Mouse (Mus musculus): ENCODE measurements around the gene Rabgap1l.
A peak's percentile ranks its signal among the peaks of the same experiment; 100 is the strongest.
"Not testable (repeated sequence)": the region's sequence is repeated elsewhere in the genome, so short reads cannot be mapped to it uniquely, and the experiment has no call there.

Gene Rabgap1l

DNA sequence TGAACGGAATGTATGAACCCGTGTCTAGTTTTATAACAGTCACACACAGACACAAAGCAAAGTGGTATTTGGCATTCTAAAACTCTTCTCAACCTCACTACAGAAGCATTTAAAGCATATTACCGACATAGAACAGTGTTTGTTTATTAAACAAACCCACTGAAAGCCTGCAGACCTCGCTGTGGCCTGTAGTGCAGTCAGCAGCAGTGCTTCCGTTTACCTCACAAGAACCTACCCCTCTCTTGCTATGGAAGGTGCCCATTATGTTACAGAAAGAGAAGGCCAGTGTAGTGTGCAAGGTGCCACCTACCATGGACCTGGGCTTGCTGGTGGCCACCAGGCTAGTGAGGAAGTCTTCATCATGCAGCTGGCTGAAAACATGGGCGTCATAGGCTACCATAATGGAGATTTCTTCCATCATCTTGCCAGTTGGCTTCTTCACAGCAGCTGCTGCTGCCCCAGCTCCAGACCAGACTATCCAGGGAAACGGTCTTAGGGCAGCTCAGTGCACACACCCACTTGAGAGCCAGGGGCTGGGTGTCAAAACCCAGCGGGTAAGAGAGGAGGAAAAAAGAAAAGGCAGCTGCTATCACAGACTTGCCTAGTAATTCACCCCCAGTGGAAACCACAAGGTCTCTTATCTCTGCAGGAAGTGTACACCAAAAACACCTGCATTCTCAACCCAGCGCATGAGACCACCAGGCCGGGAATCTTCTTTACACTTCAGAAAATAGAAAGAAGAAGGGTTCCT lies 486.0 kb downstream of the Rabgap1l start:
- no peak for DNase-seq

DNA sequence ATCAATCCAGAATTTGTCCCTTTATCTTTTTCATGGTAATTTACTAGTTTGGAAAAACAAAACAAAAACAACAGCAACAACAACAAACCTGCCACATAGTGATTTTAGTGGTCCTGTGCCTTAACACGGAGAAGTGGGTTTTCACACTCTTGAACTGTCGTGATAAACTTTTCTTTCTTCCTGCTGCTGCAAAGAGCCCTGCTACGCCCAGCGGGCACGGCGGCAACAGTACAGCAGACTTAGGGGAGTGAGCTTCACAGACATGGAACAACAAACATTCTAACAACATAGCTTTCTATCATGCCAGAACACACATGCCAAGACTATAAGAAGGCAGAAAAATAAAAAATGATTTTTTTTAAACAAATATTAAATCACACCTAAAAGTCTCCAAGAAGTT lies 486.7 kb downstream of the Rabgap1l start:
- no peak for DNase-seq

DNA sequence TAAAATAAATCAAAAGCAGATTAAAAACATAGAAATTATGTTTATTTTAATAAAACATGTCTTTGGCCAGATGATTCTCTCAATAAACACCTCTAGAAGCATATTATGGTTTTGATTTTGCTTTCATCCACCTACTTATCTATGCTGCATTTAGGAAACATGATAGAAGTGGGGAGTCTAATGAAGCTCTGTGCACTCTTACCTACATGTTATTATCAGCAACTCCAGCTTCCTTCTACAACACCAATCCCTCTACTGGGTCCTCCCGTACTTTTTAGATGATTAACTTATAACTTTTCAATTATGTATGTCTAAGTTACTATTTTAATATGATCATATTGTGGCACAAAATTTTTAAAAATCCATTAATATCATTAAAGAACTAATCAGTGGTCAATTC lies 487.2 kb downstream of the Rabgap1l start:
- no peak for DNase-seq

DNA sequence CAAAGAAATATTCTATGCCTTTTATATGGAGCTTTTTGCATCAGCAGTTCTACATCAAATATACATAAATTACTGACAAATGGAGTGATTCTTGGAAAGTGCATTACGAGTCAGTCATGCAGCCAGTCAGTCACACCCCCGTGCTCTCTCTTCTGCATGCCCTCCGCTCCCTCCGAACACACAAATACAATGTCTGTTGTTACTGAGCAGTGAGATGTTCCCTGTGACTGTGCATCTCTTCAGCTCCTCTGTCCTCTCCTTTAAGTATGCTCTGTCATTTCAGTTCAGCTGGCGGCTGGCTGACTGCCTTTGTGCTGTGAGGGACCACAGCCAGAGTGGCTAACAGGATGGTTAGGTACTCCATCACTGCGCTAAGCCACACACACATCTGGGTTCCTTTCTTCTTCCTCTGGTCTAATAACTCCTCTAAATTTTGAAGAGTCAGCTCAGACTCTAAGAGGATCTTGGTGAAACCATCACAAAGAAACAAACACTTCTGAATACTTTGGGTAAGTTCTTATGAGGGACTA lies 488.0 kb downstream of the Rabgap1l start:
- DNase-seq: no peak

DNA sequence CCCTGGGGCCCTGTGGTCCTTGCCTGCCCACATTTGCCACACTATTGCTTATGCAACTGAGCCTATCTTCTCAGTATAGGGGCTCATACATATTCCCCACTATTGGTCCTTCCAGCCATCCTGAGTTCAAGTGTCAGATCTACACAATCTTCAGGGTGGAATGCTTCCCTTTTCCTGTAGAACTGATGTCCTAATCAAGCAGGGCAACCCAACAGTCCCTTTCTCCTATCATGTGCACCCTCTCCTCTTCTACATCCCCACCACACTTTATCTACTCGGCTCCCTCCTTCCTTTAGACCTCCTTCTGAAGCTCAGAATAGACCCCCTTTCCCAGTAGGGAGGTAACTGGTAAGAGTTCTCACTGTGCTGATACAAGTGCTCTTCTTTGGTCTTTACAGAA lies 490.7 kb downstream of the Rabgap1l start:
- DNase-seq: no peak

DNA sequence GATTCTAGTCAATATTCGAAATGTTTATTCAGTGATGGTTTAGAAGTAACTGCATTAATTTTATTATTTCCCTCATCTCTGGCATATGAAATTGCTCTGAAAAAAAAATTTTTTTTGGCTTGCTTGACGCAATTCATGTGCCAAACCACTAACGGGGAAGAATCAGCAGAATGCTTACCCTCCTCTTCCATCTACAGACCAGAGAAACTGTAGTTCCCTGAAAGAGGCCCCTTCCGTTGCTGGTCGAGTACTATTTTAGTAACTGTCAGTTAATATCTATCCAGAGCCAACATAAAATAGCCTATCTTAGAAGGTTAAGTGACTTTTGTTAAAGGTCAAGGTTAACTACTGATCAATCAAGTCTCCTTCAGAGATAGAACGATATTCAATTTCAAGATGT lies 491.9 kb downstream of the Rabgap1l start:
- DNase-seq: no peak

DNA sequence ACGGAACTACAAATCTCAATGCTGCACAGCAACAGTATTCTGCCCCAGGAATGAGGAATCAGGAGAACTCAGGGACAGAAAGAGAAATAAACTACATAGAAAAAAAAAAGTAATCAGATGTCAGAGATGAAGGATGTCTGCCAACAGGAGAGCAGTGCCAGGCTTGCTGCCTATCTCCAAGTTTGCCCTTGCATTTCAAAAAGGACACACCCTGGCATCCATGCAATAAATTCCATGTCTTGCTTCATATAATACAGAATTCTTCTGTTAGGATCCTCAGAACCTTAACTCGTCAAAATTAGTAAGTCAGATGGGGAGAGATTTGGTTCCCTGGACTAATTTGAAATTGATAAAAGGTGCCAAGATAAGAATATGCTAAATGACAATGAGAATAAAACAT lies 492.3 kb downstream of the Rabgap1l start:
- no peak for DNase-seq

DNA sequence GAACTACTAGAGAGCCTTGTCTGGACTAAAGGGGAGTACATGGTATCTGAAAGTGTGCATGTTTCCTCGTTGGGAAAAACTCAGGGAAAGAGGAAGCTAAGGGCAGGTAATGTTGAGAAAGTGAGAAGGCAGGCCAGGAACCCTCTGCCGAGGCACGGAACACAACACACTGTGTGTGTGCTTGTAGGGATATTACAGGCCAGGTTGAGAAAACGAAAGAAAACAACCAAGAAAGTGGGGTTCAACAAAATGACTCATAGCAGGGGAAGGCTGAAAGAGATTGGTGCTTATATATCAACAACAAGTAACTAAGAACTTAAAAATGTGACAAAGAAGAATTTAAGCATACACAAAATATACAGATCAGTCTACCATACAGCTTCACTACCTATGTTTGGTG lies 493.0 kb downstream of the Rabgap1l start:
- no peak for DNase-seq

DNA sequence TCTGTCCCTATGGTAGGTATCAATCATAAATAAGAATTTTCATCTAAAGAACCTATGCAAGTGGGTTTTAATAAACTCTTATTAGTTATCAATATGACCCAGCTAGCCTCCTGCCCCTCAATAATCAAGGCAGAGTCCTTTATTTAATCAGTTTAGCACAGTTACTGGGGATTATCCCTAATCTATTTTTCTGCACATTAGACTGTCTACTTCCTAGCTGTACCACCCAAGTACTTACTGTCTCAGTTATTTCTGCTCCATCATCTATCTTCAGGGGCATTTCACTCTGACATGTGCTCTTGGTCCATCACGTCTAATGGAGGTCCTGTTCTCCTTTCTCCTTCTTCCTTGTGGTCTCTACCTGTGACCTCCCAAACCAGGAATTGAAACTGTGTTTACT lies 494.1 kb downstream of the Rabgap1l start:
- no peak for DNase-seq

DNA sequence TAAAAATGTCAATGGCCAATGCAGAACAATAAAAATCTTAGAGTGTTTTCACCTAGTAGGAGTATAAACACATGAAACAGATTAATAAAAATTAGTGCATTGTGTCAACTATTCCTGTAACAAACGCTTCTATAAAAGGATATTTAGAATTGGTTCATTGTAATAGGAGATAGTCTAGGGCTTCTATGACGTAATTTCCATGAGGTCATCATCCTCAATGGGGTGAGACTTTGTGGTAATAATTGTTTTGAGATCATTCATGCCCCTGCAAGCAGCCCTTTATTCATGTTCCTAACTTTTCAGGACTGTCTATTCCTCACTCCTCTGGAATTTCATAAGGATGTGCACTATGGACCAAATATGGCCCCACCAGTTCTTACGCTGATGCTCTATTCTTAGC lies 495.3 kb downstream of the Rabgap1l start:
- DNase-seq: no peak

DNA sequence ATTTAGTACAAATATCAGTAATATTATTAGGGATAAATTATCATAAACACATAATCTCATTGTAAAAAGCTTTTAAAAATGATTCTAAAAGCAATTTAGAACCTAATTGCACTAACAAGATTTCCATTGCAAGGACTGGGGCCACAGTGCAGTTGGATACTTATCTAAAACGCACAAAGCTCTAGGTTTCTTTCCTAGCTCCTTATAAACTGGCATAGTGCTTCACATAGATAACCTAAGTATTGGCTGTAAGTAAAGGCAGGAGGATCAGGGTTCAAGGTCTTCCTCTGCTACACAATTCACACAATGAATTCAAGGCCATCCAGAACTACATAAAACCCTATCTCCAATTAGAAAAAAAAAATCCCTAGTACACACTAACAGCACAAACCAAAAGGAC lies 497.7 kb downstream of the Rabgap1l start:
- no peak for DNase-seq

DNA sequence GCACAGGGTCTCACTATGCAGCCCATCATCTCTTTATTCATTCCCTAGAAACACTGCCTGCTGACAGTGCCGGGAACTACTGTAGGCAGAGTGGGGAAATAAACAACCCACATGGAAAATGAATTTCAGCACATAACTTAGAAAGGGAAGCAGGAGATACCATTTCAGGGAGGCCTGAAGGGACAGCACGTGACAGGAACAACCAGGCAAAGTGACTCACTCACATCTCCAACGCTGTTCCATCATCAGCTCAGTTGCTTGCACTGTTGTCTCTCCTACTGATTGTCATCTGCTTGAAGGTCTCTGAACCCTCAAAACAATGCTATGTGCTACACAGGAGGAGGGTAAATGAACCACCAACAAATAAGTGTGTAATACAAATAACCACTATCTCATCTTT lies 499.5 kb downstream of the Rabgap1l start:
- DNase-seq: no peak

DNA sequence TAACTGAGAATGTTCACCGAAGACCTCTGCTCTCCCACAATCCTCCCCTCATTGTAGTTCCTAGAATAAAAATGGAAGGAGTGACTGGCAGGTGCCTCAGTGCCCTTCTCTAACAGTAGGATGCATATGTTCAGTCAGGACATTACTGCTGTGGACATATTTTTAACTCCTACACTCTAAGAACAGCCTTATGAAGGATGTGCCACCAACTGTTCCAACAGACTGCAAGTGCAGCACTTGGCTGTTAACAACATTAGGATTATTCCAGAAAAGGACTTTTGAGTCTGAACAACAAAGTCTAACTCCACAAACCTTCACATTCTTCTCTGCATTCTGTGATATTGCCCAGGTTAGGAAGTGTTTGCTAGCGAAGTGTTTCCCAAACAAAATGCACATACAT lies 501.0 kb downstream of the Rabgap1l start:
- DNase-seq: no peak

DNA sequence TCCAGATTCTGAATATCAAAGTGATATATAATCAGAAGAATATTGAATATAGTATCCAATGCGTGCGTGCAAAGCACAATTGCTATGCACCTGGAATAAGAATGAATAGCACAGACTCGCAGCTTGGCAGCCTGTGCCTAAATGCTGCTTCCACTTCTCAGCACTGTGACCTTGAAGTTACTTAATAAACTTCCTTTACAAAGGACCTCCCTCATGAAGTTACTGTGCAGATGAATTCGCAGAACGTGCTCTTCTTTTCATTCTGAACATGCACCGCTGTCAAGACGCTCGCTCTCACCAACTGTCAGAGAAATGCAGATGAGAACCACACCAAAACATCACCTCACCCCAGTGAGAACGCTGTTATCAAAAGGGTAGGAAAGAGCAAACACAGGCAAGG lies 502.8 kb downstream of the Rabgap1l start:
- no peak for DNase-seq

DNA sequence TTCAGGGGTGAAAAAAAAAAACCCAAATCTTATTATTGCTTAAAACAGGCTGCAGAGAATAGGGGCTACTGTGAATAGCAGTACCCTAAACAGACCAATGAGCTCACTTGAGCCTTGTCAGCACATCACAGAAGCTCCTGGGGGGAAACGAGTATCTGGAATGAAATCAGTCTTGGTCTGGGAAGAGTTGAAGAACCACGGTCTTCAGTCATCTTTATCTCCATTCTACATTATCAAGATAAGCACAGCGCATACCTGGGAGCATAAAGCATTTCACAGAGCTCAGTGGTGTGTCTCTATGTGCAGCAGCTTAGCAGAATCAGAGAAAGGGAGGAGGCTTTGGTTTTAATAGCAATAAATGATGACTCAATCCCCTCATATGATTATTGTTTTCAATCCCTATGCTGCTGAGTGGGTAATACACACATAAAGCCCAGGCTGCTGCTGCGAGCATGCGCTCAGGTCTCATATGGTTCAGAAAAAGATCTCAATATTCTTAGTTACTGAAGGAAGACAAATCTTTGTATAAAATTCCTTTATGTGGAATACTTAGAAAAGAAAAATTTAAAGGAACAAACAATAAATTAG lies 505.9 kb downstream of the Rabgap1l start:
- DNase-seq: no peak

DNA sequence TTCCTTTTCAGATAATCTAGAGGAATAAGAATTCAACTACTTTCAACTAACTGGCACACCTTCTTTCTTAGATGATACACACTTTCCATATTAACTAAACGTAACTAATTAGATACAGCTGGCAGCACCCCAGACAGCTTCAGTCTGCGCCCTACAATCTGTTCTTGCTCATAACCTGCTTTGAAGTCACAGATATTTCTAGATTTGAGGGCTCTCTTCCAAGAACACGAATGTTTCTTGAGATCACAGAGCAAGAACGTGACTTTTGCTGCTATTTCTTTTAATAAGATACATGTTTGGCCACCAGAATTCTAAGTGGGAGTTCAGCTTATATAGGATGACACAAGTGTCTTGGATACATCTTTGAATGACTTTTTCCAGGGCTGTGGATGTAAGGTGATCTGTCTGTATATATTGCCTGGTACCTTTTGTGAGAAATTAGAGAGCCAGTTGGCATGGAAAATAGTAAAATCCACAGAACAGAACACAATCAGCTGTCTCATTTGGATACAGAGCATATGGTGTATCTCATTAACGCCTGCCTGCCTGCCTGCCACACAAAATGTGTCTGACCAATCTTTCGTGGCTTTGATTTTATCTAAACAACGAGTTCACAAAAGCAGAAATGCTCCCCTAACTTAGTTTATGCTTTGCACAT lies 506.5 kb downstream of the Rabgap1l start:
- DNase-seq: no peak

DNA sequence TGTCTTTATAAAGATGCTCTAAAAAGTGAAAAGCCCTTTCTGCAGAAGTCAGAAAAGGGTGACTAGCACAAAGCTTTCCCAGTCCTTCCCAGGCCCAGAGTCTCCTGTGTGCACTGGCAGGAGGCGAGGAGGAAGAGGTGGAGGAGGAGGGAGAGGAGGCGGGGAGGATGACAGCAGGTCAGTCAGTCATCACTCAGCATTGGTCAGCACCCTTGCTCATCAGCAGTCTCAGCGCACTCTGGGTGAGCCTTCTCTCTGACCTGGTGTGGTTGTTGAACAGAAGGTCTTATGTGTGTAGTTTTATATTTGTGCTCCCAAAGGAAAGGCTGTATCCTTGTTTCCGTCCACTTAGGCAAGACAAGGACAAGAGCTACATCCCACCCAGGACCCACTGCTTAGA lies 508.8 kb downstream of the Rabgap1l start:
- DNase-seq: no peak

DNA sequence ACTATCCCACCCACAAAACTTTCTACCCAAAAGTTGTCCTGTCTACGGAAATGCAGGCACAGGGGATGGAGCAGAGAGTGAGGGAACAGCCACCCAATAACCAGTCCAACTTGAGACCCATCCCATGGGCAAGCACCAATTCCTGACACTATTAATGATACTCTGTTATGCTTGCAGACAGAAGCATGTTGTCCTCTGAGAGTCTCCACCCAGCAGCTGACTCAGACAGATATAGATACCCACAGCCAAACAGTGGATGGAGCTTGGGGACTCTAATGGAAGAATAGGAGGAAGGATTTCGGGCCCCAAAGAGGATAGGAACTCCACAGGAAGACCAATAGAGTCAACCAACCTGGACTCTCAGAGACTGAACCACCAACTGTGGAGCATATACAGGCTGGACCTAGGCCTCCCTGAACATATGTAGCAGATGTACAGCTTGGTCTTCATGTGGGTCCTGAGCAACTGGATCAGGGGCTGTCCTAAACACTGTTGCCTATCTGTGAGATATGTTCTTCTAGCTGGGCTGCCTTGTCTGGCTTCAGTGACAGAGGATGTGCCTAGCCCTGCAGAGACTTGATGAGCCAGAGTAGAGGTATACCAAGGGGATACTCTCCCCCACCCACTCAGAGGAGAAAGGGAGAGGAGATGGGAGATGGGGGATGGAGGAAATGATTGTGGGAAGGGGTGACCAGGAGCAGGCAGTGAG lies 510.7 kb downstream of the Rabgap1l start:
- not testable (repeated sequence) for DNase-seq

DNA sequence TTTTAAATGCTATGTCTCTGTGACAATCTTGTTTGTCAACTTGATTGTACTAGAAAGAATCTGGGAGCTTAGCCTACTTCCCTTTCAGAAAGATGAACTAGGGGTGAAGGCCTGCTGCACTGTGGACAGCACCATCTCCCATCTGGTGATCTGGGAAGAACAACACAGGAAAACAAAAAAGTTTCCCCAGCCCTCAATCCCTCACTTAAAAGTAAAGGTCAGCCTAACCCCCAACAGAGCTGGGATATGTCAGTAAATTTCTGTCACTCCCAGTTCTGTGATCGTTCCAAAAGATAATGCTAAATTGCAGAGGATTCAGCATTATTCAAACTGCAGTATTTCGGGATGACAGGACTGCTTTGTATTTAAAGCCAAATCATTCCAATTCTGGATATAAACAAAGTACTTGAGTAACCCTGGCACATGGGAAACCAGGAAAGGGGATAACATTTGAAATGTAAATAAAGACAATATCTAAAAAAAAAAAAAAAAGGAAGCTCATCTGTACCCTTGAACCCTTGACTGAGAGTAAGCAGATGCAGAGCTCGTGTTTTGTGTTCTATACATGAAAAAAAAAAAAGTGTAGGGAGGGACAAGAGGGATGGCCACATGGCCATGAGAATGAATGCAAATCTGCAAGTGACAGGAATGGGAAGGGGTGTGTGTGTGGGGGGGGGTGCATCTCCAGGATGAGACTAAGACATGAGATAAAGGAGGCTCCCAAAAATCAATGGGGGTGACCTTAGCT lies 511.5 kb downstream of the Rabgap1l start:
- no peak for DNase-seq

DNA sequence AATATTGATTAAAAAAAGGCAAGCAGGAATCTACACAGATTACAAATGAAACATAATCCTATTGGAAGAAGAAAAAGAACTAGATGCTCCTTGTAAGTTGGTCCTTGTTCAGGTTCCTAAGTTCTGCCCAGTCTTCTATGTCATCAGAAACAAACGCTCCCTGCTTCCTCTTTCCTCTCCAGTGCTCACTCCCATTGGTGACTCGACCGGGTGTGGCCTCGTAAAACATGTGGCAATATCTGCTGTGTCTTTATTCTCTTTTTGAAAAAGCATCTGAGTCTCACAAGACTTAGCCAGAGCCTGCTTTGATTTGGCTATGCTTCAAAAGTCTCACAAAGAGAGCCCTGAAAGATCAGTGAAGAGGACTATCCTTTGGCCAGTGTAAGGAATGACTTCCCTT lies 512.4 kb downstream of the Rabgap1l start:
- DNase-seq: no peak

DNA sequence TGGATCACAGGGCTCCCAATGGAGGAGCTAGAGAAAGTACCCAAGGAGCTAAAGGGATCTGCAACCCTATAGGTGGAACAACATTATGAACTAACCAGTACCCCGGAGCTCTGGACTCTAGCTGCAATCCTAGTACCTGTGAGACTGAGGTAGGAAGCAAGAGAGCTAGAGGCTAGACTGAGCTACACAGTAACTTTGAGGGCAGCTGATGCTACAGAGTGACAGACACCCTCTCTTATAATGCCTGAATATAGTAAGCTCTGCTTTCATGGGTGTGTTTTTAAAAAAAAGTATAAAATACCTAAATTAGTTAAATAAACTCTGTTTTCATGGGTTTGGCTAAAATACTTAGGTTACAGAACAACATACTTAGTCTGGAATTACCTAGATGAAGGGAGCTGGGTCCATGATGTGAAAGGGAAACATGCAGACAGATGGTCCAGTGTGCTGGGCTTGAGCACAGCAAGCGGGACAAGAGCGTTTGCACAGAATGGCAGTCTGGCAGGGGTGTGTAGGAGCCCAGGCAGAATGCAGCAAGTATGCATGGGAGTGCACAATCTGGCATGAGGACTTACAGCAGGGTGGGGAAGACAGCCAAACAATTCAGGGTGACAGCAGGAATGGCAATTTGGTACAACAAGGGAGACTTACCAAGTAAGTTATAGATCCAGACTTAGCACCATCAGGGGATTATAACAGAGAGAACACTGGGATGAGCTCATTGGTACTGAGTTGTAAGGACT lies 514.9 kb downstream of the Rabgap1l start:
- DNase-seq: no peak

DNA sequence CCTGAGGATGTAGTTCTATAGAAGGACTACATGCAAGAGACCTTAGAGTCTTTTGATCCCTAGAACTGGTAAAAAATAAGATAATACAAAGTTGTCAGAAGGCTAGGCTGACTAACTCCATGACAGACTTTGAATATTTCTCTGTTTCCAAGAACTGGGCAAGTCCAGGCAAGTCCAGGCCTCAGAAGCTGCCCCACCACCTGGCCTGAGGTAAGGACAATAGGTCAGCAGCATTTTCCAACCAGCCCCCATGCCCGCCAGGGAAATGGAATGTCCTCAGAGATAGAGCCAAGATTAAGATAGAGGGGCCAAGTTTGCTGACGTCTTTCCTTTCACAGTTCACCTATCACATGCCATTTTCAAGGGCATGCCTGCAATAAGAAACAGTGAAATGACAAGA lies 517.8 kb downstream of the Rabgap1l start:
- DNase-seq: peak; percentile 16
